Mouse (Mus musculus) erythroblast, embryonic 14.5 days (primary cell): ENCODE data around the gene Epha8.

Experiments used
- GATA1 ChIP-seq: IDR thresholded peaks from 2 replicates; pipeline ENCODE4 v1.6.1; 2012; ENCODE audit warnings: low read length, inconsistent platforms, mixed read lengths
- TAL1 ChIP-seq: IDR thresholded peaks from 3 replicates; pipeline ENCODE4 v1.6.1; 2012; ENCODE audit warnings: low read length, inconsistent platforms, mixed read lengths

DNA sequence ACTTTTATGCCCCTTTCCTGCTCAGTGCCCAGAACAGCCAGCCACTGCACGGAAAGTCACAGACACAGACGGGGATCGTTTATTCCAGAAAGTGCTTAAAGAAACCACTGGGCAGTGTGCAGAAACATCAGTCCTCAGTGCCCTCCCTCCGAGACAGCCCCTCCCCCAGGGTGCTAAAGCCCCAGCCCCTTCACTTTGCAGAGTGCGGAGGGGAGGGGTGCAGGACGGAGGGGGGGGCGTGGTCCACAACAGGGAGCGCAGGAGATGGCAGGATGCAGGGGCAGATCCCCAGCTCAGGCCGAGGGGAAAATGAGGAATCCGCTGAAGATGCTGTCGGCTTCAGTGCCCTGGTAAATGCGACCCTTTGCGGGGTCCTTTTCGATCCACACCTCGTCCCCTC is 60.8 kb downstream of the Epha8 start:
- TF ChIP-seq GATA1 (no peak), TAL1 (no peak)
